Mouse (Mus musculus): Measurements from ENCODE around the gene Mab21l1. TPM values are rescaled to one million over a fixed set of nuclear protein-coding genes. Genes with fewer than 3 reads are reported as not detected.

Mab21l1 gene
- 0.48 TPM for polyA plus RNA-seq (2014; fragmentation: Illumina TruSeq; extraction: RNeasy Lipid Tissue Mini Kit (QIAGEN cat#74804); ENCODE audit: low replicate concordance)

DNA sequence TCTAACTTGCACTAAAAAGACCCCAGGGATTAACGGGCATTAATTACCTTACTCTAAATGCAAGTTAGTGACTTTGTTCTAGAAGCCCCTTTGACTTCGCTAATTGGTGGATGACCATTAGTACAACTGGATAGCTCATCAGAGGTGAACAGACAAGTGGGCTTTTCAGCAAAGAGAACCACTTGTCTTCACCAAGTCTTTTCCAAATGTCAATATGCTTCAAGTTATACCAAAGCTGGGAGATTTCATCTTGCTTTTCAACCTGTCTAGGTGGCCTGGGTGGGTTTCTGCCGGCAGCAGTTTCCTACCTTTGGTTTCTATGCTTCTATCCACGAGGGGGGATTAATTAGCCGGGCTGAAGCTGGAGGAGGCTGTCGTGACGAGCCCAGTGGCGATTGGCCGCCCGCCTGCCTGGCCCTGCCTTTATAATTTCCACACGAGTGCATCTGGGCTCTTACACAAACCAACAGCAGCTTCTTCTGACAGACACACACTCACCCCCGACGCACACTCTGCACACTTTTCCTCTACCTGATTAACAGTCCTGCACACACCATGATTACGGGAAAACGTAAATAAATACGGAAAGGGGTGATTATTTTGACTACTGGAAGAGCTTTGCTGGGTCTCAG is at the start of gene Mab21l1:
TSS of gene Mab21l1 (plus strand) at position 455 of the 632 bp plus-strand sequence.

